Mouse (Mus musculus): ENCODE measurements around the gene Sf3a2. TPM values are rescaled to one million over a fixed set of nuclear protein-coding genes. Genes with fewer than 3 reads are reported as not detected.

The Sf3a2 gene
- polyA plus RNA-seq, 1 experiment from 2014 or later, result 92.6 TPM

GRCm38 (mm10) chr10:80793033-80793784, 4.8 kb upstream of the Sf3a2 start:
- 90% methylated on average over 13 of the region's 13 CpGs for WGBS
- H3K4me3 ChIP-seq (ENCODE audit: low read depth, low read length), result no peak overlapping the region
- H3K36me3 ChIP-seq (replicated peaks; ENCODE audit: control insufficient read depth, insufficient read depth, low read depth, low read length), result peaks cover 33% of the 10 kb centered on the region

GRCm38 (mm10) chr10:80793803-80794202, 4.2 kb upstream of the Sf3a2 start:
- Histone ChIP-seq H3K9me3 (replicated peaks; ENCODE audit: control insufficient read depth, low read length) (no peaks in the 10 kb centered on the region), H3K36me3 (replicated peaks; ENCODE audit: control insufficient read depth, insufficient read depth, low read depth, low read length) (peaks cover 33% of the 10 kb centered on the region), H3K27me3 (ENCODE audit: control insufficient read depth, insufficient read depth, low read length) (no peaks in the 10 kb centered on the region), H3K9ac (replicated peaks; ENCODE audit: low read length) (no peak overlapping the region), H3K27ac (replicated peaks; ENCODE audit: low read depth, low read length) (no peak overlapping the region), H3K4me2 (ENCODE audit: low read depth, low read length) (no peak overlapping the region), H3K4me3 (ENCODE audit: low read depth, low read length) (no peak overlapping the region), H3K4me1 (ENCODE audit: control insufficient read depth, insufficient read depth, low read length) (no peaks in the 10 kb centered on the region)
- WGBS, result 91% methylated on average over 4 of the region's 4 CpGs
- no peak for ATAC-seq (replicated peaks; ENCODE audit: insufficient number of reproducible peaks, low FRiP score, low TSS enrichment, low read depth)
- DNase-seq (ENCODE audit: low spot score), result no peak

More at GRCm38 (mm10) chr10:80793033-80793784, 4.8 kb upstream of the Sf3a2 start:
- Histone ChIP-seq H3K4me1 (ENCODE audit: control insufficient read depth, insufficient read depth, low read length) (no peaks in the 10 kb centered on the region), H3K27me3 (ENCODE audit: control insufficient read depth, insufficient read depth, low read length) (no peaks in the 10 kb centered on the region), H3K9me3 (replicated peaks; ENCODE audit: control insufficient read depth, low read length) (no peaks in the 10 kb centered on the region), H3K4me2 (ENCODE audit: low read depth, low read length) (no peak overlapping the region), H3K9ac (replicated peaks; ENCODE audit: low read length) (no peak overlapping the region), H3K27ac (replicated peaks; ENCODE audit: low read depth, low read length) (no peak overlapping the region)
- ATAC-seq (replicated peaks; ENCODE audit: insufficient number of reproducible peaks, low FRiP score, low TSS enrichment, low read depth) (no peak), DNase-seq (ENCODE audit: low spot score) (no peak)

GRCm38 (mm10) chr10:80794750-80795149, 3.2 kb upstream of the Sf3a2 start:
- Histone ChIP-seq H3K4me3 (ENCODE audit: low read depth, low read length) (no peak overlapping the region), H3K27me3 (ENCODE audit: control insufficient read depth, insufficient read depth, low read length) (no peaks in the 10 kb centered on the region), H3K36me3 (replicated peaks; ENCODE audit: control insufficient read depth, insufficient read depth, low read depth, low read length) (peaks cover 25% of the 10 kb centered on the region), H3K27ac (replicated peaks; ENCODE audit: low read depth, low read length) (no peak overlapping the region), H3K4me2 (ENCODE audit: low read depth, low read length) (no peak overlapping the region), H3K9ac (replicated peaks; ENCODE audit: low read length) (no peak overlapping the region), H3K4me1 (ENCODE audit: control insufficient read depth, insufficient read depth, low read length) (no peaks in the 10 kb centered on the region), H3K9me3 (replicated peaks; ENCODE audit: control insufficient read depth, low read length) (no peaks in the 10 kb centered on the region)
- 91% methylated on average over 8 of the region's 8 CpGs for WGBS
- no peak for DNase-seq (ENCODE audit: low spot score)
- no peak for ATAC-seq (replicated peaks; ENCODE audit: insufficient number of reproducible peaks, low FRiP score, low TSS enrichment, low read depth)

GRCm38 (mm10) chr10:80796307-80796848, 1.6 kb upstream of the Sf3a2 start:
- peaks cover 15% of the 10 kb centered on the region for H3K36me3 ChIP-seq (replicated peaks; ENCODE audit: control insufficient read depth, insufficient read depth, low read depth, low read length)
- ATAC-seq (replicated peaks; ENCODE audit: insufficient number of reproducible peaks, low FRiP score, low TSS enrichment, low read depth), result no peak
- peak overlapping the region; percentile 87 for H3K4me3 ChIP-seq (ENCODE audit: low read depth, low read length)
- H3K4me2 ChIP-seq (ENCODE audit: low read depth, low read length), result no peak overlapping the region; the same call in 1 of the 2 replicates
- H3K9ac ChIP-seq (replicated peaks; ENCODE audit: low read length), result no peak overlapping the region
- H3K4me1 ChIP-seq (ENCODE audit: control insufficient read depth, insufficient read depth, low read length), result no peaks in the 10 kb centered on the region
- 84% methylated on average over 9 of the region's 9 CpGs for WGBS
- H3K27me3 ChIP-seq (ENCODE audit: control insufficient read depth, insufficient read depth, low read length), result no peaks in the 10 kb centered on the region
- H3K9me3 ChIP-seq (replicated peaks; ENCODE audit: control insufficient read depth, low read length), result no peaks in the 10 kb centered on the region
- H3K27ac ChIP-seq (replicated peaks; ENCODE audit: low read depth, low read length), result no peak overlapping the region
- no peak for DNase-seq (ENCODE audit: low spot score)

DNA sequence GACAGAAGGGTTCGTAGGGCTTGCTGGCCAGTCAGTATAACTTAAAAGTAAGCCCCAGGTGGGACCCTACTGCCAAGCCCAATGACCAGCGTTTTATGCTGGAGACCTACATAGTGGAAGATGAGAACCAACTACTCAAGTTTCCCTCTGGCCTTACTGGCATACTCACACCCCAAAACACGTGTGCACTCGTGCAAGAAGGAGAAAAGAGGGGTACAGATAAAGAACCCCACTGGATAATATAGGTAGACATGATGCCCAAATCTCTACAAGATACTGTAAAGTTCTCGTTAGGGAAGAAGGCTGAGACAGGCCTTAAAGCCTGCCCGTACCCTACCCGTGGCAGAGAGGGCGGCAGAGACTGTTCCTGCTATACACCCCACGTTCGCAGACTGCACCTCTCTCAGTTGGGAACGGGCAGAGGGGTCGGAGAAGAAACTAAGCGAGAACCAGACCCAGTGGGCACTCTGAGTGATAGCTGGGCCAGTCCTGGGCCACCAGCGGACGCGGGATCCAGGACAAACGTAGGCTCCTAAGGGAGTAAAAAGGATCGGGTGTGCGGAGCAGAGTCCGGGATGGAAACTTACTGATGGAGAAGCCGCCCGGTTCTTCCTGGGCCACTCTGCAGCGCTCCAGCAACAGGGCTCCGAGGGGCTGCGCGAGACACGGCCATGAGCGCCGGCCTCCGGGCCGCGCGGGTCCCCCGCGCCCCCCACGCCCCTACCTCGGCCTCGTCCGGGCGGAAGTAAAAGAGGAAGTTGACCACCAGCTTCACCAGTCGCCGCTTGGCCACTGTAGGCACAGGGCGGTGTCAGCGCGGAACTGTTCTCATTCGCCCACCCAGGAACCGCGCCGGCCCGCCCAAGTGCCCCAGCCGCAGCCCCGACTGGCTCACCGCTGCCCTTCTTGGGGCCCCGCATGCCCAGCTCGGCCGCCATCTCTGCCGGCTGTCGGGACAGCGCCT, 530 bp upstream of the Sf3a2 start:
- H3K9me3 ChIP-seq (replicated peaks; ENCODE audit: control insufficient read depth, low read length), result no peaks in the 10 kb centered on the region
- 2% methylated on average over 59 of the region's 59 CpGs for WGBS
- H3K27ac ChIP-seq (replicated peaks; ENCODE audit: low read depth, low read length), result peak overlapping the region; percentile 96
- peak; percentile 63 for ATAC-seq (replicated peaks; ENCODE audit: insufficient number of reproducible peaks, low FRiP score, low TSS enrichment, low read depth)
- H3K4me3 ChIP-seq (ENCODE audit: low read depth, low read length), result peak overlapping the region; percentile 87
- H3K36me3 ChIP-seq (replicated peaks; ENCODE audit: control insufficient read depth, insufficient read depth, low read depth, low read length), result peaks cover 12% of the 10 kb centered on the region
- H3K9ac ChIP-seq (replicated peaks; ENCODE audit: low read length), result peak overlapping the region; percentile 94
- H3K27me3 ChIP-seq (ENCODE audit: control insufficient read depth, insufficient read depth, low read length), result no peaks in the 10 kb centered on the region
- no peaks in the 10 kb centered on the region for H3K4me1 ChIP-seq (ENCODE audit: control insufficient read depth, insufficient read depth, low read length)
- DNase-seq (ENCODE audit: low spot score), result no peak
- peak overlapping the region; percentile 89 for H3K4me2 ChIP-seq (ENCODE audit: low read depth, low read length)

DNA sequence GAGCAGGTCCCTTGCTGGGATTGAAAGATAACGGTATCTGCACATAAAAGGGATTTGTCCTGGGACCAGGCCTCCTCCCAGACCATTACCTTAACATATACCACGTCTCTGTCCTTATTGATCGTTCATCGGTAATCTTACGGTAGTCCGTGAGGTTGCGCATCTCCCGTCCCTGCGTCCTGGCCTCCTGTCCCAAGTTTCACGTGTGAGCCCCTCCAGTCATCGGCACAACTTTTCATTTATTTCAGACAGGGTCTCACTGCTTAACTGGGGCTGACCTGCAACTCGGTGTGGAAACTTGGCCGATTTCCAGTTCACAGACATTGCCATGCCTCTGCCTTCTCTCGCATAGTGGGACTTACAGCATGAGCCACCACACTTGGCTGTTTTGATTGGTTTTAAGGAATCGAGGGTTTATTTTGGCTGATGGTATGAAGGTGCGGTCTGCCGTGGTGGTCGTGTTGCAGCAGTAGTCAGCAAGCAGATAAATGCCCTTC, 1.1 kb downstream of the Sf3a2 start:
- ATAC-seq (replicated peaks; ENCODE audit: insufficient number of reproducible peaks, low FRiP score, low TSS enrichment, low read depth), result no peak
- peak overlapping the region; percentile 81 for H3K4me2 ChIP-seq (ENCODE audit: low read depth, low read length)
- no peaks in the 10 kb centered on the region for H3K9me3 ChIP-seq (replicated peaks; ENCODE audit: control insufficient read depth, low read length)
- H3K36me3 ChIP-seq (replicated peaks; ENCODE audit: control insufficient read depth, insufficient read depth, low read depth, low read length), result peaks cover 16% of the 10 kb centered on the region
- peak overlapping the region; percentile 94 for H3K9ac ChIP-seq (replicated peaks; ENCODE audit: low read length)
- H3K27me3 ChIP-seq (ENCODE audit: control insufficient read depth, insufficient read depth, low read length), result no peaks in the 10 kb centered on the region
- no peak for DNase-seq (ENCODE audit: low spot score)
- WGBS, result 4% methylated on average over 18 of the region's 18 CpGs
- peak overlapping the region; percentile 87 for H3K4me3 ChIP-seq (ENCODE audit: low read depth, low read length)
- peak overlapping the region; percentile 96 for H3K27ac ChIP-seq (replicated peaks; ENCODE audit: low read depth, low read length)
- no peaks in the 10 kb centered on the region for H3K4me1 ChIP-seq (ENCODE audit: control insufficient read depth, insufficient read depth, low read length)

DNA sequence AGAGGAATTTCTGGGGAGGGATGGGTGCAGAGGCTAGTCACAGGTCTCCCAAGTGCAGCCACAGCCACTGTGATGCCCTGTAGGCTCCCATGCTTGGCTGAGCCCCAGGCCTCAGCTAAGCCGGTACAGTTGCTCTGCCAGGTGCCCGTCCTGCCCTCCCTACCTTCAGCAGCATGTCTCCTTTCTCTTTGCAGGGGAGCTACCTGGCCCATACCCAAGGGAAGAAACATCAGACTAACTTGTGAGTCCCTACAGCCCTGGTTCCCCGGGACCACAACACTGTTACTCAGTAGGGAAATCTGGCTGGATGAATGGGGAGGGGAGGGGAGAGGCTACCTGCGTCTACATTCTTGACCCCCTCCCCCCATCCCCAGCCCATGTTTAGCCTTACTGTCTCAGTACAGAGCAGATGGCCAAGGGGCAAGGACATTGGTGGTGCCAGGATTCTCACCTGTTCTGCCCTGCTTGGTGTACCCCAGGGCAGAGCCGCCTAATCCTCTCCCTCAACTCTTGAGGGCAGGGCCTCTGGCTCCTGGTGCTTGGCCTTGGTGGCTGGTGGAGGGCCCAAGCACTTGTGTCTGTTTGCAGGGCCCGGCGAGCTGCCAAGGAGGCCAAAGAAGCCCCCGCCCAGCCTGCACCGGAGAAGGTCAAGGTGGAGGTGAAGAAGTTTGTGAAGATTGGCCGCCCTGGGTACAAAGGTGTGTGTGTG, 4.4 kb downstream of the Sf3a2 start:
- peaks cover 20% of the 10 kb centered on the region for H3K36me3 ChIP-seq (replicated peaks; ENCODE audit: control insufficient read depth, insufficient read depth, low read depth, low read length)
- H3K4me1 ChIP-seq (ENCODE audit: control insufficient read depth, insufficient read depth, low read length), result peaks cover 9% of the 10 kb centered on the region
- no peak for DNase-seq (ENCODE audit: low spot score)
- no peak overlapping the region for H3K4me3 ChIP-seq (ENCODE audit: low read depth, low read length)
- no peak overlapping the region for H3K27ac ChIP-seq (replicated peaks; ENCODE audit: low read depth, low read length)
- H3K4me2 ChIP-seq (ENCODE audit: low read depth, low read length), result no peak overlapping the region
- no peak for ATAC-seq (replicated peaks; ENCODE audit: insufficient number of reproducible peaks, low FRiP score, low TSS enrichment, low read depth)
- peaks cover 2% of the 10 kb centered on the region; the same call in 1 of the 2 replicates for H3K27me3 ChIP-seq (ENCODE audit: control insufficient read depth, insufficient read depth, low read length)
- H3K9me3 ChIP-seq (replicated peaks; ENCODE audit: control insufficient read depth, low read length), result no peaks in the 10 kb centered on the region
- 89% methylated on average over 10 of the region's 10 CpGs for WGBS
- no peak overlapping the region for H3K9ac ChIP-seq (replicated peaks; ENCODE audit: low read length)

Data from embryonic facial prominence, embryonic 11.5 days (tissue).